ENCODE assay signal across 14 mouse cellular contexts in genomic region chr2:30650249-30650648, GRCm38 (mm10). TPM values are rescaled to one million over a fixed set of nuclear protein-coding genes. Genes with fewer than 3 reads are reported as not detected.
DNase-seq lines count a peak whose midpoint lies in the region; ATAC-seq and TF ChIP-seq lines count a peak whose summit lies in the region.
"Had no signal": no experiment of that assay in that cellular context is flagged by ENCODE, and none has a peak within 500 bp of the region (broad histone marks: within the 10 kb centered on the region; RNA-seq: fewer than 3 reads in every experiment).

No protein-coding gene starts in this region.

- ATAC-seq in hindbrain, embryonic 11.5 days (ENCODE audit: low FRiP score), result no peak
- no peak for ATAC-seq in midbrain, embryonic 14.5 days (ENCODE audit: low FRiP score, low TSS enrichment)
- no peak for ATAC-seq in megakaryocyte-erythroid progenitor cell, adult 5-6 weeks (replicated peaks; ENCODE audit: low FRiP score, low TSS enrichment, poor library complexity, severe bottlenecking)

- WGBS in hindbrain, embryonic 11.5 days, result 60% methylated on average over 9 of the region's 9 CpGs
- 47% methylated on average over 9 of the region's 9 CpGs for WGBS in midbrain, embryonic 14.5 days

- no peak for DNase-seq in gastrocnemius, adult 2 months
- DNase-seq in gastrocnemius, adult 18-20 months (ENCODE audit: low spot score), result no peak
- DNase-seq in Muller cell, postnatal 12 days (ENCODE audit: inconsistent ontology term), result peak; percentile 39
- DNase-seq in hindbrain, embryonic 11.5 days (ENCODE audit: low spot score), result no peak
- no peak for DNase-seq in midbrain, embryonic 14.5 days
- DNase-seq in adrenal gland, postnatal 4 days (ENCODE audit: low spot score in 2 of 2), result no peak
- DNase-seq in spleen, postnatal 4 days (ENCODE audit: low spot score in 2 of 2), result no peak
- DNase-seq: adrenal gland, postnatal 36 days; cerebellum, adult 9-11 months; right cerebral cortex, postnatal 4 days had no signal

- intact Hi-C loops in gastrocnemius, adult 2 months (cut with DNase I), result no loop called here

- no peaks in the 10 kb centered on the region for H3K27me3 ChIP-seq in hindbrain, embryonic 11.5 days (ENCODE audit: control insufficient read depth, insufficient read depth, low read length)
- no peaks in the 10 kb centered on the region for H3K27me3 ChIP-seq in midbrain, embryonic 14.5 days (ENCODE audit: control insufficient read depth, insufficient read depth, low read length)

- H3K9me3 ChIP-seq in hindbrain, embryonic 11.5 days (ENCODE audit: control insufficient read depth, low read length), result no peaks in the 10 kb centered on the region
- H3K9me3 ChIP-seq in midbrain, embryonic 14.5 days (ENCODE audit: control insufficient read depth, low read length), result no peaks in the 10 kb centered on the region

- no peak overlapping the region for H3K9ac ChIP-seq in hindbrain, embryonic 11.5 days (ENCODE audit: low read depth, low read length)
- no peak overlapping the region for H3K9ac ChIP-seq in midbrain, embryonic 14.5 days (replicated peaks; ENCODE audit: low read length)

- H3K36me3 ChIP-seq in hindbrain, embryonic 11.5 days (ENCODE audit: control insufficient read depth, insufficient read depth, low read length), result no peaks in the 10 kb centered on the region
- no peaks in the 10 kb centered on the region for H3K36me3 ChIP-seq in midbrain, embryonic 14.5 days (ENCODE audit: control insufficient read depth, insufficient read depth, low read length)

- no peak for TF ChIP-seq CTCF in gastrocnemius, adult 2 months (IDR thresholded peaks at IDR 0.05)

- no peak overlapping the region for H3K4me2 ChIP-seq in hindbrain, embryonic 11.5 days (replicated peaks; ENCODE audit: low read depth, low read length)
- H3K4me2 ChIP-seq in midbrain, embryonic 14.5 days (ENCODE audit: low read length), result no peak overlapping the region

- peaks cover 33% of the 10 kb centered on the region for H3K4me1 ChIP-seq in hindbrain, embryonic 11.5 days (replicated peaks; ENCODE audit: control insufficient read depth, insufficient read depth, low read length)
- peaks cover 75% of the 10 kb centered on the region for H3K4me1 ChIP-seq in midbrain, embryonic 14.5 days (ENCODE audit: control insufficient read depth, insufficient read depth, low read length)

- no peak overlapping the region for H3K4me3 ChIP-seq in gastrocnemius, adult 2 months
- no peak overlapping the region for H3K4me3 ChIP-seq in hindbrain, embryonic 11.5 days (ENCODE audit: low read depth, low read length)
- no peak overlapping the region for H3K4me3 ChIP-seq in midbrain, embryonic 14.5 days (replicated peaks; ENCODE audit: low read depth, low read length)
- H3K4me3 ChIP-seq: erythroblast, embryonic 14.5 days had no signal

- H3K27ac ChIP-seq in gastrocnemius, adult 2 months, result peak overlapping the region; percentile 38
- H3K27ac ChIP-seq in hindbrain, embryonic 11.5 days (ENCODE audit: low read depth, low read length), result peak overlapping the region; percentile 31
- H3K27ac ChIP-seq in midbrain, embryonic 14.5 days (replicated peaks; ENCODE audit: low read depth, low read length), result peak overlapping the region; percentile 100
- H3K27ac ChIP-seq: kidney, postnatal 0 days had no signal

RNA-seq across cellular contexts. Expression of gene Cstad, which starts 55.4 kb away (rescaled TPM):
- 1 to 10 TPM in 1 of 2 experiments, under 1 TPM in 1; 0.47 to 1.8 TPM for total RNA-seq in gastrocnemius, adult 2 months (2021)
- 1 to 10 TPM; 1.1 TPM for total RNA-seq in gastrocnemius, adult 18-20 months (2021)
- polyA plus RNA-seq in hindbrain, embryonic 11.5 days (2014; fragmentation: Nextera tagmentation; extraction: Ambion mirVana), result 0.18 and 0.57 TPM in 2 replicates
- polyA plus RNA-seq in midbrain, embryonic 14.5 days (2014; fragmentation: Nextera tagmentation; extraction: Ambion mirVana), result 0.46 and 1.2 TPM in 2 replicates
- 1 to 10 TPM; 6.7 to 7.3 TPM for total RNA-seq in adrenal gland, postnatal 4 days (2021)
- 2.7 TPM in 1 of 2 replicates, not detected in the other for total RNA-seq in megakaryocyte-erythroid progenitor cell, adult 5-6 weeks (2014; fragmentation: Nextera tagmentation)
- 1.0 TPM in 1 of 2 replicates, not detected in the other for total RNA-seq in megakaryocyte-erythroid progenitor cell, adult 5-6 weeks (2017)
- total RNA-seq: MEL had no signal
- polyA plus RNA-seq: erythroblast, embryonic 14.5 days had no signal

Comparison
In these comparisons a context has a peak if more than half of its experiments do, and no peak if none do; other contexts are left out.
1. H3K27ac ChIP-seq: peak in every context shown above with its lines; median percentile 100 in midbrain, embryonic 14.5 days; 38 in gastrocnemius, adult 2 months; 31 in hindbrain, embryonic 11.5 days.